Mouse (Mus musculus) embryo, embryonic 11 days (tissue): ENCODE measurements around the gene Cxadr.
"Not testable (repeated sequence)": the region's sequence is repeated elsewhere in the genome, so short reads cannot be mapped to it uniquely, and the experiment has no call there.

Source experiments
- DNase-seq: peaks from one replicate; pipeline ENCODE4 v3.0.0-alpha.2; 2015

Gene Cxadr

DNA sequence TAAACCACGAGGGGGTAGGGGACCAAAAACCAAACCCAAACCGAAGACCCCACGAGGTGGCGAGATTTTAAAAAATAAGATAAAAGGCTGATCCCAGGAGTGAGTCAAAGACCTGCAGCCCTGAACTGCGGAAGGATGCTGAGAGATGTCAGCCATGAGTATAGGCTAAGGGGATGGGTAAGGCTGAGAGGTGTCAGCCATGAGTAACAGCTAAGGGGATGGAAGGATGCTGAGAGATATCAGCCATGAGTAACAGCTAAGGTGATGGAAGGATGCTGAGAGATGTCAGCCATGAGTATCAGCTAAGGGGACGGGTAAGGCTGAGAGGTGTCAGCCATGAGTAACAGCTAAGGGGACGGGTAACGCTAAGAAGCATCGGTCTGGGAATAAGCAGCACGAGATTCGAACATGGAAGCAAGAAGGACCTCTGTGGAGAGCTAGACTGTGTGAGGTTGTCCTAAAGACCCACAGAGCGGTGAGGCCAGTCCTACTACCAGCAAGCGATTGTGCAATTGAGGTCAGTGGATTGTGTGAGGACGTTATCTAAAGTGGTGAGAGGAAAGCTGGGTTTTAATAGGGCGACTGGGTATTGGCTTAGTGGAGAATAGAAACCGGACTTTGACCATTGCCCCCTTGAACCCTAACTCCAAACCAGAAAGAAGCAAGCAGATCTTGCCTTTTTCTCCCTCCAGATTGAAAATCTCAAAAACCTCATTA, 6.3 kb downstream of the Cxadr start:
- no peak for DNase-seq

- no peak for DNase-seq
Observed at GRCm38 (mm10) chr16:78309258-78309657, 8.0 kb downstream of the Cxadr start.

DNA sequence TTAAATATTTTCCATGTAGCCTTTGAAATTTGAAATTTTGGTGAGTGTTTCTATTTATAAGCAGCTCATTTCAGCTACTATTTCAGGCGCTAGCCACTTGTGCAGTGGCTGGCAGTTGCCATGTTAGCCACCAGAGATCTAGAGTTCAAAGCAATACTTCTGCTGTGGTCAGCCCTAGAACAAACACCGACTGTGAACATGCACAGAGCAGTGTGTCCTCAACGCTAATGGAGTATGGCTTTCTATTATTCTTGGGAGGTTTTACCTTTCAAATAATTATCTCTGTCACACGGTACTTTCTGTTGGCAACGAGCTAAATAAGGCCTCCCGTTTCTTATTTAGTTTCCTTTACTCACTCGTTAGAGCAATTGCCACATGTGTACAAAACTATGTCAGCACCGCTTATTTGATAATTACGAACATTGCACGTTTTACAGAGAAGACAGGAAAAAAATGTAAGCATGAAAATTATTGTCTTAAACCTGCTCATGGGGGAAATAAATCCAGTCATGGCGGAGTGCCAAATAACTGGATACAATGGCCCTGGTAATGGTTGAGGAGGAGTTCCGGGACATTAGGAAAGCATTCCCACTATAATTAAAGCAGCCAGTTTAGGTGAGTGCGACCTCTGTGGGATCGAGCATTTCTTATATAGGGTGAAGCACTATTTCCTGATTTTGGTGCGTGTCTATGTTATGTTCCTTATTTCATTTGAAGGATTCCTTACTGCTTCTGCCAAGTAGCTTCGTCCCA, 12.0 kb downstream of the Cxadr start:
- DNase-seq, result peak; percentile 12

- peak; percentile 43 for DNase-seq
Observed at GRCm38 (mm10) chr16:78314026-78314425, 12.7 kb downstream of the Cxadr start.

GRCm38 (mm10) chr16:78316849-78317248, 15.6 kb downstream of the Cxadr start:
- peak; percentile 56 for DNase-seq

GRCm38 (mm10) chr16:78317960-78318359, 16.7 kb downstream of the Cxadr start:
- no peak for DNase-seq

DNA sequence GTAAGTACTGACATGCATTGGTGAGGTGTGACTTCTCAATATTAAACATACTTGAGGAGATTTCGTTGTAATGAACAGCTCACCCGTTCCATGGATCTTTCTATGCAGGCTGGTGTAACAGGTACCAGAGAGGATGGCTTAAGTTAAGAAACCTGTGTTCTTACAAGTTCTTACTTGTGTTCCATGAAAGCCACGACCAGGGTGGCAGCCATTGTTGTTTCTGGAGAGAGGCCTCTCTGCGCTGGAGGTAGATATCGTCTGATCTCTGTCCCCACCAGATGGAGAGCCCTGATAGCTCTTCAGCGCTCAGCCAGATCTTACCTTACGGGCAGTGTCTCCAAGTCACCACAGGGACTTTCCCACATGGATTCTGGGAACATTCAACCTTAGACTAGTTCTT, 18.4 kb downstream of the Cxadr start:
- DNase-seq, result no peak

- DNase-seq, result peak; percentile 41
Observed at GRCm38 (mm10) chr16:78321559-78321958, 20.3 kb downstream of the Cxadr start.

DNA sequence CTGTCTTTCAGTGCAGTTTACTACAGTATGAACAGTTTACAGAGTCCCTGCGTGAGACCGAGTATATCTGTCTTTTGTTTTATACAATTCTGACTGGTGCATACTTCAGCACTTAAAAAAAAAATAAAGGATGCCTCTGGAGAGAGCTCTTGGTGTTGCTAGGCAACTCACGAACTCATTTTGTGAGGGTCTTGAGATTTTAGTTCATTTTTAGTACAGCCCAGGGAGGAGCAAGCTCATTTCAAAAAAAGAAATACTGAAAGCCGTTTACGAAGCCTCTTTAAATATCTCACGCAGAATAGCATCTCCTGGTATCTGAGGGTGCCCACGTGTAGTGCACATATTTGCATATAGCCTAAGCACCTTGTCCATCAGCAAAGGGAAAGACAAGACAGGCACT, 20.9 kb downstream of the Cxadr start:
- DNase-seq, result no peak

GRCm38 (mm10) chr16:78325972-78326848, 24.9 kb downstream of the Cxadr start:
- no peak for DNase-seq

- DNase-seq, result no peak
Observed at GRCm38 (mm10) chr16:78327562-78327961, 26.3 kb downstream of the Cxadr start.

- DNase-seq, result no peak
Observed at GRCm38 (mm10) chr16:78327999-78328398, 26.7 kb downstream of the Cxadr start.

GRCm38 (mm10) chr16:78337226-78337625, 35.9 kb downstream of the Cxadr start:
- no peak for DNase-seq

- no peak for DNase-seq
Observed at GRCm38 (mm10) chr16:78341356-78341755, 40.1 kb downstream of the Cxadr start.

GRCm38 (mm10) chr16:78342767-78343166, 41.5 kb downstream of the Cxadr start:
- no peak for DNase-seq

DNA sequence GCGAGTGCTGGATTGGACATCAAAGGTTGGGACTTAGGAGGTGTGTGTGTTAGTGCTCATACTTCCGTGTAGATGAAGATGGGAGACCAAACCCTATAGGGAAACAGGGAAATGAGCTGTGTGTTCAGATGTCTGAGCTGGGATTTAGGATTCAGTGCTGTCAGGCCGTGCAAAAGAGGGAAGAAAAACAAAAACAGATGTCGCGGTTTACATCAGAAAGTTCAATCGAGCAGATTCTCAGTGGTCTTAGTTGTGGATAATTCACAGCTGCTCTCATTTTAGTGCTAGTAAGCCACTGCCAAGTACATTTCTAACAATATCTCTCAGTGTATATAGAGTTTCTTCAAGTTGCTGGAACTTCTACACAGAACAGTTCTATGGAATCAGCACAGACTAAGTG, 42.5 kb downstream of the Cxadr start:
- peak; percentile 46 for DNase-seq

GRCm38 (mm10) chr16:78346662-78347327, 45.5 kb downstream of the Cxadr start:
- no peak for DNase-seq

DNA sequence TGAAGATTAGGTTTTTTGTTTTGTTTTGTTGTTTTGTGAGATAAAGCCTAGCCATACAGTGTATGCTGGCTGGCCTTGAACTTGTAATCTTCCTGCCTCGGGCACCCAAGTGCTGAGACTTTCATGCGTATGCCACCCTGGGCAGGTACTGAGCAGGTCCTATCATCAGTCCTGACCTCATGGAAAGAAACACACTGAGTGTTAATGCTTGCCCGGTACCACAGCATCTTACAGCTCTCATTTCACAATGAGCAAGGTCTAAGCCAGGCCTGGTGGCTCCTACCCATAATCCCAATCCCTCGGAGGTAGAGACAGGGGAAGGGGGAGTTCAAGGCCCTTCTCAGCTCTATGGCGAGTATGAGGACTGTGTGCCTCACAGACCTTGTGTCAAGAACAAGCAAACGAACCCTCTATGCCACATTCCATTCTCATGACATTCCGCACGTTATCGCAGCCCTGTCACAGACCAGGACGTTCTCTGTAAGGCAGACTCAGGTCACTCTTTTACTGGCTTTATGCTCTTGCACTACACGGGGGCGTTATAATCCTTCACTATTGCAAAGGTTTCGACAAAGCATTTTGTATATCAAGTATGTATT, 46.1 kb downstream of the Cxadr start:
- no peak for DNase-seq

GRCm38 (mm10) chr16:78357757-78358156, 56.5 kb downstream of the Cxadr start:
- DNase-seq, result no peak

DNA sequence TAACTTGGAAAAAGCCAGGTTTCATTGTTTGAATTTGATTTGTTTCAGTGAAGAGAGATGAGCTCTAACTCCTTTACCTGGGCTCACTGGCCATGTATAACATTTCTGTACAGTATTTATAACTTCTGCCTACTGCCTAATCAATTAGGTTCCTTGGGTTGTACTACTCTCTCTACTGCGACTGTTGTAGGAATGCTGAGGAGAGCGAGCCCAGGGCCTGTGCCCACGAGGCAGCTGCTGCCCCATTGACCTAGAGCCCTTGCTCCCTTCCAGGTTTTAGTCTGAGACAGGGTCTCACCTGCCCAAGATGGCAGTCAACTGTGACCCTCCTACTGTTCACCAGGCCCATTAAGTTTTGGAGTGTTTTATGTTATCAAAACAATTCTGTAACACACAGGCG, 60.2 kb downstream of the Cxadr start:
- no peak for DNase-seq

DNA sequence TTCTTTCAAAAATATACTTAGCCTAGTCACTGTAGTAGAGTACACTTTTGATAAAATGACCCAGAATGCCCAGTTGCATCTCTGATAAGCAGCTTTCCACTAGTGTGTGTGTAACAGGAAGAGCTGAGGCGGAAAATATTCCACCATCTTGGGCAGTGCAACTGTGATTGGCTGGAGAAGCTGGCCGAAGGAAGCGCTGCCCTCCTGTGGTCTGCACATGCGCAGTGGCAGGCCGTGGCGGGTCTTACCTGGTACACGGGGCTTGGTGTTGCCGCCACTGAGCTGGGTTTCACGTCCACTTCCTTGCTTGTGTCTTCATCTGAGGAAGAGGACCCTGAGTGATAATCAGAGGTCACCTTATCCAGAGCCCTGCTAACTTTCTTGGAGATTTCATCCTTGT, 63.3 kb downstream of the Cxadr start:
- not testable (repeated sequence) for DNase-seq

DNA sequence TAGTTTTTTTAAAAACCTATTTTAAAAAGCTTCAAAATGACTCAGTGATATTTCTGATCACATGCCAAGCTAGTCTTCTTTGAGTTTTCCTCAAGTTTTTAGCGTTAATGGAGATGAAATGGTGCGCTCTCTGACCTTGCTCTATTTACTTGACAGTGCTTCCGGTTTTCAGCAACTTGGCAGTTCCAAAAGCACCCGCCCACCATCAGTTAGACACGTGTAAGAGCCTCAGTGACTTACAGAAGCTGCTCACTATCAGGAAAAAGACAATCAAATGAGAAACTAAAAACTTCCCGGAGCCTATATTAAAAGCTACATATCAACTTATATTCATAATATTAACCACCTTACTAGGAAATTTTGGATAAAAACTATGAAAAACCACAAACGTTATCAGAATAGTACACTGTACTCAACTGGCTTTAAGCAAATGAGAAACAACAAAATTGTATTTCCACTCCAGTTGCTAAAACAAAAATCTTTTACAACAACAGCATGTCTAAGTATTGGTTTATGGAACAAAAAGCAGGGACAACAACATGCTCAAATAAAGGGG, 70.3 kb downstream of the Cxadr start:
- no peak for DNase-seq
